Mouse (Mus musculus) cerebellum, adult 2 months (tissue): ENCODE measurements at regions not wholly inside any gene's neighbourhood (a gene's known extent, or its start where the extent isn't known, plus 50 kb on each side); places are given as distances from the start of the nearest gene placed in this dataset.

ENCODE experiments used
- CTCF ChIP-seq: fragments of 200-500 bp; IDR thresholded peaks from 2 replicates; pipeline ENCODE4 v1.5.1; 2011; ENCODE audit warnings: low read depth, mild to moderate bottlenecking, control low read depth, low read length, moderate library complexity, borderline replicate concordance; ENCODE audit not compliant: insufficient read depth
- POLR2A ChIP-seq: fragments of 200-500 bp; IDR thresholded peaks from 2 replicates; pipeline ENCODE4 v1.6.1; 2011; ENCODE audit warnings: low read length, control low read depth, borderline replicate concordance; ENCODE audit not compliant: insufficient read depth

DNA sequence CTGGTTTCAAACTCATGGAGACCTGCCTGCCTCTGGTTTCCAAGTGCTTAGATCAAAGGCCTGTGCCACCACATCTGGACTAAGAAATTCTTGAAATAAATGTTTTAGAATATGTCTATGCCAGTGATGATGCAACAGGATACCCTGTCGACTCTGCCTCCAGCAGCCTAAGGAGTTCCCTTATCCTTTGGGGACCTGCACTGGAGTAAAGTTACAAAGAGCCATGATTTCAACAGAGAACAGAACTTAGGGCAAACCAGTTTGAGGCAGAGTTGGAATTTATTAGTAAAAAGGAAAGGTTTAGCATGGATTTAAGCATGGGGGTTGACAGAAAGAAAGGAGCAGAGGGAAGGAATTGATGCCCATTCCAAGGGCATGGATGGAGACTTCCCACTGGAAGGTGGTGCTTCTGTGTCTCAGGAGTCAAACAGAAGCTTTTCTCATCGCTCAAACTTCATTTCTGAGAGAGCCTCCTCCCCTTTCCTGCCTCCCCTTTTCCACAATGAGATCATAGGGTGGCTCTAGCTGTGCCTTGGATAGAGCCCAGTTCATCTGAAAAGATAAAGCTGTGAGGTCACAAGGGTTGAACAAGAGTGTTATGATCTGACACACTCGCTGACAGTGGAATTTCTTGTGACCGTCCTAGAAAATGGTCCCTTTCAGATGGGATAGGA lies 135.2 kb upstream of the Trim24 start:
- TF ChIP-seq POLR2A (no peak), CTCF (no peak)
